9 mouse cellular contexts compared by ENCODE assay signal in genomic region chr3:29739292-29739691, GRCm38 (mm10).
DNase-seq lines count a peak whose midpoint lies in the region; ATAC-seq and TF ChIP-seq lines count a peak whose summit lies in the region.
"Had no signal": no experiment of that assay in that cellular context is flagged by ENCODE, and none has a peak within 500 bp of the region (broad histone marks: within the 10 kb centered on the region; RNA-seq: fewer than 3 reads in every experiment).

No protein-coding gene starts in this region.

- DNase-seq in kidney, adult 2 months = peak; percentile 10
- DNase-seq in right cerebral cortex, adult 18-20 months = peak; percentile 4
- no peak for DNase-seq in right cerebral cortex, postnatal 36 days (ENCODE audit: low spot score in 2 of 2)
- peak; percentile 27 for DNase-seq in embryo, embryonic 11.5 days (ENCODE audit: low read depth, low spot score)
- no peak for DNase-seq in stomach, postnatal 0 days (ENCODE audit: low spot score)
- DNase-seq: cerebellum, postnatal 36 days; gastrocnemius, postnatal 14 days had no signal

- no peak for TF ChIP-seq CTCF in kidney, adult 2 months (conservative IDR thresholded peaks at IDR 0.05; ENCODE audit: insufficient read depth, insufficient read length, low read depth, low read length)
- TF ChIP-seq CTCF in stomach, postnatal 0 days (IDR thresholded peaks at IDR 0.05; ENCODE audit: low read depth) = peak; percentile 72

- no peak for TF ChIP-seq POLR2A in kidney, adult 2 months (IDR thresholded peaks at IDR 0.05; ENCODE audit: low read depth, low read length)

- no peaks in the 10 kb centered on the region for H3K36me3 ChIP-seq in kidney, adult 2 months (ENCODE audit: control insufficient read depth, insufficient read depth, low read length)
- no peaks in the 10 kb centered on the region for H3K36me3 ChIP-seq in kidney, embryonic 16.5 days (ENCODE audit: insufficient read depth, low read length)
- no peaks in the 10 kb centered on the region for H3K36me3 ChIP-seq in stomach, postnatal 0 days (ENCODE audit: control insufficient read depth, insufficient read depth, low read length)

- no peak overlapping the region for H3K9ac ChIP-seq in kidney, embryonic 16.5 days (replicated peaks; ENCODE audit: low read length)
- no peak overlapping the region for H3K9ac ChIP-seq in stomach, postnatal 0 days (ENCODE audit: low read length)

- H3K4me1 ChIP-seq in kidney, adult 2 months (ENCODE audit: control insufficient read depth, insufficient read depth, low read length) = no peaks in the 10 kb centered on the region
- H3K4me1 ChIP-seq in kidney, embryonic 16.5 days (ENCODE audit: insufficient read depth, low read length) = no peaks in the 10 kb centered on the region
- no peaks in the 10 kb centered on the region for H3K4me1 ChIP-seq in stomach, postnatal 0 days (replicated peaks; ENCODE audit: control insufficient read depth, insufficient read depth)

- H3K4me2 ChIP-seq in kidney, embryonic 16.5 days (replicated peaks; ENCODE audit: low read depth, low read length) = no peak overlapping the region
- no peak overlapping the region for H3K4me2 ChIP-seq in stomach, postnatal 0 days (replicated peaks; ENCODE audit: low read depth)

- WGBS in kidney, adult 2 months = 32% methylated on average over 5 of the region's 5 CpGs
- whole genome bisulfite sequencing in kidney, embryonic 16.5 days = 27% methylated on average over 5 of the region's 5 CpGs
- 25% methylated on average over 5 of the region's 5 CpGs for WGBS in stomach, postnatal 0 days

- no peaks in the 10 kb centered on the region for H3K27me3 ChIP-seq in kidney, adult 2 months (replicated peaks; ENCODE audit: control insufficient read depth, insufficient read depth, low read length)
- H3K27me3 ChIP-seq in kidney, embryonic 16.5 days (ENCODE audit: insufficient read depth, low read length) = no peaks in the 10 kb centered on the region
- no peaks in the 10 kb centered on the region for H3K27me3 ChIP-seq in stomach, postnatal 0 days (ENCODE audit: control insufficient read depth, insufficient read depth, low read length)

- no peak for TF ChIP-seq EP300 in stomach, postnatal 0 days (optimal IDR thresholded peaks at IDR 0.05)

- no peak overlapping the region for H3K27ac ChIP-seq in kidney, adult 2 months (ENCODE audit: insufficient read depth, low read depth, low read length)
- no peak overlapping the region for H3K27ac ChIP-seq in kidney, embryonic 16.5 days (ENCODE audit: low read length)
- no peak overlapping the region for H3K27ac ChIP-seq in stomach, postnatal 0 days (replicated peaks)

- no peak overlapping the region for H3K4me3 ChIP-seq in kidney, adult 2 months (ENCODE audit: insufficient read depth, low read depth, low read length)
- no peak overlapping the region for H3K4me3 ChIP-seq in kidney, embryonic 16.5 days (ENCODE audit: low read length)
- H3K4me3 ChIP-seq in stomach, postnatal 0 days (ENCODE audit: low read depth, low read length) = no peak overlapping the region

- no peaks in the 10 kb centered on the region for H3K9me3 ChIP-seq in kidney, embryonic 16.5 days (ENCODE audit: low read length)
- no peaks in the 10 kb centered on the region for H3K9me3 ChIP-seq in stomach, postnatal 0 days (ENCODE audit: control insufficient read depth, low read length)

- ATAC-seq in kidney, embryonic 16.5 days (ENCODE audit: low FRiP score, low TSS enrichment) = no peak
- ATAC-seq in stomach, postnatal 0 days (ENCODE audit: low FRiP score, low TSS enrichment) = no peak
- no peak for ATAC-seq in megakaryocyte, adult 5-6 weeks (ENCODE audit: poor library complexity, severe bottlenecking)

Comparison
In these comparisons a context has a peak if more than half of its experiments do, and no peak if none do; other contexts are left out.
1. DNase-seq: peak in kidney, adult 2 months (single experiment), right cerebral cortex, adult 18-20 months (single experiment) and embryo, embryonic 11.5 days (single experiment); none in right cerebral cortex, postnatal 36 days (0 of 2) and stomach, postnatal 0 days (single experiment).